Mouse (Mus musculus) macrophage (primary cell): ENCODE data around the gene Msi2. TPM values are rescaled to one million over a fixed set of nuclear protein-coding genes. Genes with fewer than 3 reads are reported as not detected.

Experiments
- H3K27ac ChIP-seq: fragments of 350-480 bp; formaldehyde crosslinking; 2 replicates; pipeline ENCODE4 v1.9.0; 2021
- H3K36me3 ChIP-seq: fragments of 350-480 bp; formaldehyde crosslinking; 2 replicates; pipeline ENCODE4 v1.9.0; 2021; ENCODE audit errors: inconsistent target
- H3K4me3 ChIP-seq: fragments of 350-480 bp; formaldehyde crosslinking; 2 replicates; pipeline ENCODE4 v1.9.0; 2021; ENCODE audit errors: inconsistent target
- H3K79me2 ChIP-seq: fragments of 350-480 bp; formaldehyde crosslinking; 2 replicates; pipeline ENCODE4 v1.9.0; 2021; ENCODE audit errors: inconsistent target
- WGBS: methylation state at CpG from one replicate; pipeline ENCODE4 v1.1.7; 2026; ENCODE audit warnings: inconsistent platforms; ENCODE audit not compliant: missing documents; 5-methylcytosine and 5-hydroxymethylcytosine counted together
- polyA plus RNA-seq: library from polyadenylated mRNA; stranded (reverse); fragments of 250-400 nt; gene quantifications from 3 replicates; pipeline ENCODE4 v1.2.4, GENCODE M21; 2018; ENCODE audit warnings: inconsistent platforms

The Msi2 gene
- polyA plus RNA-seq, 1 experiment from 2014 or later = 5.2 TPM

GRCm38 (mm10) chr11:88675526-88676353, 42.6 kb downstream of the Msi2 start:
- 93% methylated on average over 18 of the region's 18 CpGs for WGBS
- H3K4me3 ChIP-seq = no peak overlapping the region
- no peaks in the 10 kb centered on the region for H3K36me3 ChIP-seq
- H3K27ac ChIP-seq = no peak overlapping the region
- no peaks in the 10 kb centered on the region for H3K79me2 ChIP-seq

GRCm38 (mm10) chr11:88674075-88674474, 44.2 kb downstream of the Msi2 start:
- Histone ChIP-seq H3K79me2 (no peaks in the 10 kb centered on the region), H3K27ac (no peak overlapping the region), H3K4me3 (no peak overlapping the region), H3K36me3 (no peaks in the 10 kb centered on the region)
- WGBS = 97% methylated on average over 9 of the region's 9 CpGs

- Histone ChIP-seq H3K79me2 (no peaks in the 10 kb centered on the region), H3K36me3 (no peaks in the 10 kb centered on the region), H3K27ac (no peak overlapping the region), H3K4me3 (no peak overlapping the region)
- WGBS = 94% methylated on average over 5 of the region's 5 CpGs
Measured at GRCm38 (mm10) chr11:88670925-88671324, 47.4 kb downstream of the Msi2 start.

- H3K4me3 ChIP-seq = no peak overlapping the region
- H3K79me2 ChIP-seq = no peaks in the 10 kb centered on the region
- H3K27ac ChIP-seq = no peak overlapping the region
- no peaks in the 10 kb centered on the region for H3K36me3 ChIP-seq
- 95% methylated on average over 7 of the region's 7 CpGs for WGBS
Measured at GRCm38 (mm10) chr11:88669106-88669505, 49.2 kb downstream of the Msi2 start.

GRCm38 (mm10) chr11:88668345-88668744, 50.0 kb downstream of the Msi2 start:
- H3K36me3 ChIP-seq = no peaks in the 10 kb centered on the region
- H3K79me2 ChIP-seq = no peaks in the 10 kb centered on the region
- no peak overlapping the region for H3K4me3 ChIP-seq
- H3K27ac ChIP-seq = no peak overlapping the region
- 99% methylated on average over 14 of the region's 14 CpGs for WGBS

GRCm38 (mm10) chr11:88665799-88666198, 52.5 kb downstream of the Msi2 start:
- H3K36me3 ChIP-seq = no peaks in the 10 kb centered on the region
- H3K79me2 ChIP-seq = no peaks in the 10 kb centered on the region
- WGBS = 97% methylated on average over 15 of the region's 15 CpGs
- H3K27ac ChIP-seq = no peak overlapping the region
- H3K4me3 ChIP-seq = no peak overlapping the region

GRCm38 (mm10) chr11:88661444-88662180, 56.7 kb downstream of the Msi2 start:
- H3K36me3 ChIP-seq = no peaks in the 10 kb centered on the region
- no peak overlapping the region for H3K4me3 ChIP-seq
- WGBS = 95% methylated on average over 11 of the region's 11 CpGs
- no peak overlapping the region for H3K27ac ChIP-seq
- no peaks in the 10 kb centered on the region for H3K79me2 ChIP-seq

GRCm38 (mm10) chr11:88660404-88660803, 57.9 kb downstream of the Msi2 start:
- no peaks in the 10 kb centered on the region for H3K36me3 ChIP-seq
- no peaks in the 10 kb centered on the region for H3K79me2 ChIP-seq
- 87% methylated on average over 8 of the region's 9 CpGs for WGBS
- no peak overlapping the region for H3K4me3 ChIP-seq
- H3K27ac ChIP-seq = no peak overlapping the region

GRCm38 (mm10) chr11:88658926-88659325, 59.4 kb downstream of the Msi2 start:
- no peak overlapping the region for H3K4me3 ChIP-seq
- no peaks in the 10 kb centered on the region for H3K79me2 ChIP-seq
- WGBS = 93% methylated on average over 5 of the region's 5 CpGs
- H3K36me3 ChIP-seq = no peaks in the 10 kb centered on the region
- H3K27ac ChIP-seq = no peak overlapping the region

- Histone ChIP-seq H3K4me3 (no peak overlapping the region), H3K27ac (no peak overlapping the region), H3K36me3 (no peaks in the 10 kb centered on the region), H3K79me2 (no peaks in the 10 kb centered on the region)
- WGBS = 91% methylated on average over 8 of the region's 8 CpGs
Measured at GRCm38 (mm10) chr11:88655786-88656185, 62.5 kb downstream of the Msi2 start.

GRCm38 (mm10) chr11:88655214-88655566, 63.1 kb downstream of the Msi2 start:
- Histone ChIP-seq H3K79me2 (no peaks in the 10 kb centered on the region), H3K27ac (no peak overlapping the region), H3K4me3 (no peak overlapping the region), H3K36me3 (no peaks in the 10 kb centered on the region)
- 100% methylated on average over 3 of the region's 3 CpGs for WGBS

GRCm38 (mm10) chr11:88654391-88655213, 63.7 kb downstream of the Msi2 start:
- no peaks in the 10 kb centered on the region for H3K79me2 ChIP-seq
- no peaks in the 10 kb centered on the region for H3K36me3 ChIP-seq
- WGBS = 82% methylated on average over 18 of the region's 18 CpGs

GRCm38 (mm10) chr11:88650275-88650674, 68.0 kb downstream of the Msi2 start:
- WGBS = 76% methylated on average over 3 of the region's 4 CpGs
- H3K27ac ChIP-seq = no peak overlapping the region
- H3K79me2 ChIP-seq = no peaks in the 10 kb centered on the region
- H3K4me3 ChIP-seq = no peak overlapping the region
- H3K36me3 ChIP-seq = no peaks in the 10 kb centered on the region

More at GRCm38 (mm10) chr11:88654391-88655213, 63.7 kb downstream of the Msi2 start:
- H3K27ac ChIP-seq = no peak overlapping the region
- H3K4me3 ChIP-seq = no peak overlapping the region

GRCm38 (mm10) chr11:88649009-88649408, 69.3 kb downstream of the Msi2 start:
- 70% methylated on average over 1 of the region's 2 CpGs for WGBS
- Histone ChIP-seq H3K36me3 (no peaks in the 10 kb centered on the region), H3K27ac (no peak overlapping the region), H3K4me3 (no peak overlapping the region), H3K79me2 (no peaks in the 10 kb centered on the region)
